Mouse (Mus musculus) left cerebral cortex, postnatal 36 days (tissue): Measurements from ENCODE around the gene Dbndd1. TPM values are rescaled to one million over a fixed set of nuclear protein-coding genes. Genes with fewer than 3 reads are reported as not detected.
A peak's percentile ranks its signal among the peaks of the same experiment; 100 is the strongest.
"Not testable (repeated sequence)": the region's sequence is repeated elsewhere in the genome, so short reads cannot be mapped to it uniquely, and the experiment has no call there.

Experiments
- DNase-seq, 2 experiments: peaks; one replicate each; pipeline ENCODE4 v3.0.0; 2021 to 2022; ENCODE audit warnings: low spot score in 2 of 2, mixed read lengths in 1 of 2
- intact Hi-C: fragments of 180-260 bp; cut with DNase I; formaldehyde crosslinking; loops from one replicate; pipeline ENCODE4 v1.15.1; 2025
- total RNA-seq, 2 experiments: library from RNA; stranded (reverse); gene quantifications; 2 replicates each; pipeline ENCODE4 v1.2.3; 2021

Dbndd1 gene
- total RNA-seq, 2 experiments from 2014 or later, result 15.6 to 17.5 TPM

DNA sequence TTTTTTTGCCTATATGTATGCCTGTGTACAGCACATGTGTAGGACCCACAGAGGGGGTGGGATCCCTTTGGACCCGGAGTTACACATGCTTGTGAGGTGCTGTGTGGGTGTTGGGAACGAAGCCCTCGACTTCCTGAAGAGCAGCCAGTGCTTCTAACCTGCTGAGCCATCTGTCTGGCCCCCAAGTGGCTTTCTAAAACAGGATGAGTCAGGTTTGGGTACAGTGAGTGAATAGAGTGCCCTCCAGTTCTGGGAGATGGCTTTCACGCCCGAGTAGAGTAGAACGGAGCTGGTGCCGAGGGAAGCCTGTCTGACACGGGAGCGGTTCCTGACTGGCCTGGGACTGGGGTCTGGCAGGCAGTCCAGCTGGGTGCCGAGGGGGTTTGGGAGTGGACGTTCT is 15.7 kb downstream of the Dbndd1 start:
- no peak for DNase-seq
- intact Hi-C loops, result no loop called here

DNA sequence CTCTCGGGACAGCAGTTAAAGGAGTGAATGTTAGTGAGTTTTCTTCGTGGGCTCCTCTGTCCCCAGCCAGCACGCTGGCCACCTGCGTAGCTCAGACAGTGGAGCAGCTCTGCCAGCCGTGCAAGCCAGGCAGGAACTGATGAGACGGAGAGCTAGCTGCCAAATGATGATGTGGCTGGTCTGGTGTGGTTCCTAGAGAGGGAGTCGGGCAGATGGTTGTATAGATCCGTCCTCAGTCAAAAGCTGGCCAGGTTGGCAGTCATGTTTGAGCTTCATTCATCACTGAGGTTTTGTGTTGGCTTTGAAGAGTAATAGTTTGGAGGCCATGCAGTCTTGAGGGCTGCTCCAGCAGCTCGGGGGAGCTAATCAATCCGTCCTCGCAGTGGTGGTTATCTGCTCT is 16.3 kb downstream of the Dbndd1 start:
- peak in 1 of 2 experiments; percentile 45 for DNase-seq
- intact Hi-C loops, result no loop called here

DNA sequence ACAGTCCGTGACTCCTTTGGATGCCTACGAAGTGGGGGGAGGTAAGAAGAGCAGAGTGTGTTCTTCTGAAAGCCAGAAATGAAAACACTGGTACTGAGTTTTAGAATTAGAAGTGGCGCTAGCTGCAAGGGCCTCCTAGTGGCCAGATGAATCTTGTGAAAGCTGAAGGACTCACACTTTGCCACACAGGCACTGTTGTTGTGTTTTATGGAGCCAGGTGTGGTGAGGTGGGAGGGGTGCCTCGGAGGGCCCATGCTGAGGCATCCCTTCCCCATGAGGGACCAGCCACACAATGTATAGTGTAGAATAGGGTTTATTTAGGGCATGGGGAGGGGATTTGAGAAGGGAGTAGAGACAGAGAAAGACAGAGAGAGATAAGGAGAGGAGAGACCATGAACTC is 17.6 kb downstream of the Dbndd1 start:
- intact Hi-C loops, result no loop called here
- no peak for DNase-seq

DNA sequence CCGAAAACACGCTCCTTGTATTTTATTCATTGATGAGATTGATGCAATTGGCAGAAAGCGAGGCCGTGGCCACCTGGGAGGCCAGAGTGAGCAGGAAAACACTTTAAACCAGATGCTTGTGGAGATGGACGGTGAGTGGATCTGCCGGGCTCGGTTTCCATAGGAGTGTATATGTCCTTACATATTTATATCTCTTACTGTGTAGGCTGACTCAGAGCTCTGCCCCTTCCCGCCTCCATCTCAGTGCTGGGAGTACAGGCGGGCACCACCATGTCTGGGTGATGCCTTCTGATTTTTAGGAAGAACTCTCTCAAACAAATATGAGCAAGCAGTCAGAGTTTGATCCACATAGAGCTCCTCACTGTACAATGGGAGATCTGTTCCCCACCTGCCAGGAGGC is 22.4 kb downstream of the Dbndd1 start:
- intact Hi-C loops, result no loop called here

DNA sequence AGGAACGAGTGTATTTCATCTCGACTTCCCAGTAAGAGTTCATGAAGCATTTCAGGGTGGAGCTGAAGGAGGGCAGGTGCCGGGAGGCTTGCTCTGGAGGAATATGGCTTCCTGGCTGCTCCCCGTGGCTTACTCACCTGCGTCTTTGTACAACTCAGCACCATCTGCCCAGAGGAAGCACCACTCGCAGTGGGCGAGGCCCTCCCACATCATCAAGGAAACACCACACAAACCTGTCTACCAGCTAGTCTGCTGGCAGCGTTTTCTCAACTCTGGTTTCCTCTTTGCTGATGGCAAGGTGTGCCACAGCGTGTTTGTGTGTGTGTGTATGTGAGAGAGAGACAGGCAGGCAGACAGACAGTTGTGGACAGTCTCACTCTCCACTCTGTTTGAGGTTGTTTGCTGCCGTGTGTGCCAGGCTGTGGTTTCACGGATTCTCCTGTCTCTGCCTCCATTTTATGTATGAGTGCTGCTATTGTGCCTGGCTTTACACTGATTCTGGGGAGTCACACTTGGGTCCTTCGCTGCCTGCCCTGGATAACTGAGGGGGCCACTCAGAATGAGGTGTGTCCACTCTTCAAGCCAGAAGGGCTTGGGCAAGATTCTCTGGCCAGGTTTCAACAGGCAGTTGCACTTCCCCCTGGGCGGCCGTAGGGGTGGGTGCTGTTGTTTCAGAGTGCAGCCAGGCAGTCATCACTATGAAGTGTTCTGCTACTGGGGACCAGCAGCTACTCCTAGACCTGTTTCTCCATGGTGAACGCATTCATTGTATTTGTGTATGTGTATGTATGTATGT is 23.8 kb downstream of the Dbndd1 start:
- intact Hi-C loops, result no loop called here
- no peak for DNase-seq

More for the DNA sequence above, 22.4 kb downstream of the Dbndd1 start:
- DNase-seq, result no peak

DNA sequence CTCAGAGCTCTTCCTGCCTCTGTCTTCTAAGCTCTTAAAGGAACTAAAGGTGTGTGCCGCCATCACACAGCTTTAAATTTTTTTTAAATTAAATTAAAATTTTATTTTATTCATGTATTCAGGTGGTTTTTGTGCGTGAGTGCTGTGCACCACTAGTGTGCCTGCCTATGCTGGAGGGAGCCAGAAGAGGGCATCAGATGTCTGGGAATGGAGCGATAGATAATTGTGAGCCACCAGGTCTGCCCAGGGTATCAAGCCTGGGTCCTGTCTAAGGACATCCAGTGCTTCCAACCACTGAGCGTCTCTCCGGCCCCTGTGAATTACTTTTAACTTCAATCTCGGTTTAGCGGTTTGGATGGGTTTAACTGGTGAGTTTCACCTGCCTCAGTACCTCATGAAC is 32.6 kb downstream of the Dbndd1 start:
- no peak for DNase-seq
- intact Hi-C loops, result no loop called here

DNA sequence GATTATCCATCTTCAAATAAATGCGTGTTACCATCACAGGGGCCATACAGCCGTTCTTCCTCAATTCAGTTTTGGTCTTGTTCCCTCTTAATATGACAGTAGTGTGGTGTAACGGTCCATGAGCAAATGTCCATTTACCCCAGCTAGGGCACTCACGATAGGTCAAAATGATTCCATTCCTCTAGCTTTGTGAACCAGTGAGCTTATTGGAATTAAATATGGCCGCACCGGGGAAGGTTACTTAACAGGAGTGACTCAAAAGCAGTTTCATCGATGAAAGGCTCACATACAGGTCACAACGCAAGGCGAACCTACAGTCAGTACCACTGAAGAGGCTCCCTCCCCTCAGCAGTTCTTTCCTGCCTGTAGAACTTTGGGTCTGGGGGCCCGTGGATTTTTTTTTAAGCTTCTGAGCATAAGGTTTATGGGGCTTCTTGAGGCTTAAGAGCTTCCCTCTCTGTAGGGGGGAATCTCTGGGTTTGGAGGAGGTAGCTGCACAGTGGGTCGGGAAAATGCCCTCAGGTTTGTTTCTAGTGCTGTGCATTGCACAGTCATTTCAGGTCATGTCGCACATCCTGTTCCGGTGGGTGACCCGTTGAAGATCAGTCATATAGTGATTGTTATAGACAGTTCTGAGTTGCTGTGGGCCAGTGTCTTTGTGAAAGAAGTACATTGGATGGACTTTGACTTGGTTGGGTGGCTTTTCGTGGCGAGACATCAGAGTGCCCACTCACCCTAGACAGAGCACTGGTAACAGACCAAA is 36.6 kb downstream of the Dbndd1 start:
- peak in 1 of 2 experiments; percentile 15 for DNase-seq
- intact Hi-C loops, result loop anchor here (5.0 kb wide), 1 partner anchor 34 kb away; no protein-coding TSS in a partner anchor

DNA sequence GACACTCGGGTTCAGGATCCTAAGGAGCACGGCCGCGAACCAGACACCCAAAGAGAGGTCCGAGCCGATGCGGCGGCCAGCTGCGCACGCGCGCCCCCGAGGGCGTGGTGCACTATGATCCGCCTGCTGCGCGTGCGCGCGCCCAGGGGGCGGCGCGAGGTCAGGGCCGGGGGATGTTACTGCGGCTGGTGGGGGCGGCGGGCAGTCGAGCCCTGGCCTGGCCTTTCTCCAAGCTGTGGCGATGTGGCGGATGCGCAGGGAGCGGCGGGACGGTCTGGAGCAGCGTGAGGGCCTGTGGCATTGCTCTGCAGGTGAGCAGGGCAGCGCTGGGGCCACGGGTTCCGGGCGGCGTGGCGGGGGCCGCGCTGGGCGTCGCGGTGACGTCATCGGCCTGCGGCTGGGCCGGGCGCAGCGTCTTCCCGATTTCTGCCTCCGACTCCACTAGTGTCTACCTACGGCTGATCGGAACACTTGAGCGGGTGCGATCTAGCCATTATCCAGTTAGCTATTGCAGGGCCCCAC is 37.5 kb downstream of the Dbndd1 start, which contains the start of gene Afg3l1:
TSS of gene Afg3l1 (plus strand) at position 167 of the 522 bp plus-strand sequence.
- DNase-seq, result peak; percentile 94 to 96

DNA sequence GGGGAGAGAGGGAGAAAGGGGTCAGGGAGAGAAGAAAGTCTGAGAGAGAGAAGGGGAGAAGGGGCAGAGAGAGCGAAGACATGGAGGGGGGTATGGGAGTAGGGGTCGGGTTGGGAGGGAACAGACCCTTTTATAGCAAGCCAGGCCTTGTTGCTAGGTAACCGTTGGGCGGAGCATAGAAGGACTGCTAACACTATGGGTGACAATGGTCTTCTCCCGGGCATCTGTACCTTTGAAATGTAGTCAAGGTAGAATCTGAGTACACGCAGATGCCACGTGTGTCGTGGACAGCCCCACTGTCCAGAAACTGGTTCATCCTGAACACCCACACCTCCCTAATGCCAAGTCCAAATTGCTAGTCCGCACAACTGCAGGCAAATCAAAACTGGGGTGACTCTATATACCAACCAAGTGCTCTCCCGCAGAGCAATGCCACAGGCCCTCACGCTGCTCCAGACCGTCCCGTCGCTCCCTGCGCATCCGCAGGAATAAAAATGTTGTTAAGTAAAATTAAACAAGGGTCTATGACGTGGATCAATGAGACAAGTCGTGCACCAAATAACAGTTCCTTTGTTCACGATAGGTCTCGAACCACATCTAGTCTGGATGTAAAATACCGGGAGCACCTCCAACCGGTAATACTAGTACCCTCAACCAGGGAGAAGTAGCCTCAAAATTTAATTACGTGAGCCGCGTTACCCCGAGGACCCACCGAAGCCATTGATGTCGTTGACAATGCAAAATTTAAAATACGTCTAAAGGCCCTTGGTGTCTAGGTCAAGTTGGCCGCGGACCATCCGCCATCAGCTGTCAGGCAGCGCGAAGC is 38.1 kb downstream of the Dbndd1 start:
- peak; percentile 28 to 30 for DNase-seq
- intact Hi-C loops, result loop anchor here (5.0 kb wide), 1 partner anchor 35 kb away; no protein-coding TSS in a partner anchor

More for the DNA sequence above, 37.5 kb downstream of the Dbndd1 start, which contains the start of gene Afg3l1:
- intact Hi-C loops, result loop anchor here (5.0 kb wide), 1 partner anchor 35 kb away; no protein-coding TSS in a partner anchor

DNA sequence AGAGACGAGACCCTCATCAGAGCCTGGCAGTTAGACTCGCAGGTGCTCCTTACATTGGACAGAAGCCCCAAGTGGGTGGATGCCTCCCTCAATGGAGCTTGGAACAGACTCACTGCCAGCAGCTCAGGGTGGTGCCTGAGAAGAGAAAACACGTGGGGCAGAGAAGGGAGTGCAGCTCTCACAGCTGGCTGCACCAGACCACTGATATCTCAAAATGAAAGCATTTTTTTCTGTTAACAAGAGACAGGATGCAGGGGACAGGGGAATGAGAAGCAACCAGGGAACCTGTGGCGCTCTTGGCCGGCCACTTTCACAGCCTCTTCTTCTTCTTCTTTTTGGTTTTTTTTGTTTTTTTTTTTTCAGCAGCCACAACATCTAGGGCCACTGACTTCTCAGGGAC is 40.7 kb downstream of the Dbndd1 start:
- intact Hi-C loops, DNase-seq: not testable (repeated sequence)

DNA sequence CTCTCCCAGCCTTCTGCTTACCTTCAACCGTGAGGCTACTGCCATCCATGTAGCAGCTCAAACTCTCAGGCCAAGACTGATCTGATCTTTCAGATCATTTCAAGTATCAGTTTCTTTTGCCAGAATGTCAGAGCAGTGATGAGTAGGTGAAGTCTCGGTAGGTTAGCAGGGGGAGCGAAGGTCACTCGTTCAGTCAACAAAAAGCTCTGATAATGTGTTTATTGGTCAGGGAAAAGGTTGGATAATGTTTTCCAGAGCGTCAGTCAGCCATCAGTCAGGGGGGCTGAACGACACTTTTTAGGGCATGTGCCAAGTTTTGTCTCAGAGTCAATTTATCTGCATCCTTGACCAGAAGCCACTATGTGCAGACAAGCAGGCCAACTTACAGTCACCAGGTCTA is 42.3 kb downstream of the Dbndd1 start:
- DNase-seq, result not testable (repeated sequence)

DNA sequence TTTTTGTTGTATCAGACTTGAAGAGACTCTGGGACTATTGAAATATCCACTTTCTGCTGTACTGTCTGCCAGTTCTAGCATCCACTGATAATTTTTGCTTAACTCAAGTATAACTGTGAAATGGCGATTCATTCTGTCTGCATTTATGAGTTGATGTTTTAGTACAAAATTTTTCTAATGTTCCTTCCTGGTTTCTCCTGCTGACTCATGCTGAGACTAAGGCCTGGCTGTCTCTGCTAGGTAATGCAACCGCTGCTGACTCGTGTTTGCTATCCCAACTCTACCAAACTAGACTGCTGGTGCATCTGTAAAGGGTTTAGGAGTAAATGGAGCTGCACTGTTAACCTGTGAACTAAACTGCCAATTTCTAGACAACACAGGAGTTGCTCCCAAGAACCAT is 47.8 kb downstream of the Dbndd1 start:
- DNase-seq, result no peak
- intact Hi-C loops, result no loop called here

More for the DNA sequence above, 42.3 kb downstream of the Dbndd1 start:
- intact Hi-C loops, result not testable (repeated sequence)

DNA sequence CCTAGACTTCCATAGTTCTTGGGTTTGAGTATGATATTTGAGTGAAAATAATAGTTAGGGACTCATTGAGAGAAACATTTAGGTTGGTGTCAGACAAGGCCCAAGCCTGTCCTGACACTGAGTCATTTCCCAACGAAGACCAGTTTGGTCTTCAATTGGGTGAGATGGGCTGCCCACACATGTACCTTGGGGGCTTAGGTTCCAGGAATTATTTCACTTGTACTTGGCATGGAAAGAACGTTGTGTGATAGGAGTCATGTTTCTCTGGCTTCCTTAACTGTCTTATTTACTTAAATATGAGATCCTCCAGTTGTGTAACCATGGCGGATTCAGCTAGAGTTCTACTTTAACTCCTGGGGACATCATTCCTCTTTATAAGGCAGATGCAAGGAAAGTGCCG is 51.6 kb downstream of the Dbndd1 start:
- intact Hi-C loops, result no loop called here
- DNase-seq, result no peak

Other genes starting within 250 kb of the Dbndd1 start
- 1 to 10 TPM; 2.7 TPM for gene Fanca, start 196.9 kb downstream of the Dbndd1 start, total RNA-seq
- gene Spire2, start 182.8 kb downstream of the Dbndd1 start, total RNA-seq, result 10 to 100 TPM; 14.8 to 18.2 TPM
- 100 to 1,000 TPM; 543 to 593 TPM for gene Tcf25, start 141.7 kb downstream of the Dbndd1 start, total RNA-seq
- under 1 TPM in 1 of 2 experiments, not detected in 1; 0.14 TPM for gene Mc1r, start 108.4 kb downstream of the Dbndd1 start, total RNA-seq
- gene Tubb3, start 104.0 kb downstream of the Dbndd1 start, total RNA-seq, result 100 to 1,000 TPM; 399 to 458 TPM
- gene Def8, start 91.9 kb downstream of the Dbndd1 start, total RNA-seq, result 10 to 100 TPM; 62.0 to 64.3 TPM
- gene Afg3l1, start 37.6 kb downstream of the Dbndd1 start, total RNA-seq, result 10 to 100 TPM; 29.5 to 40.5 TPM
- gene Gas8, start 3.4 kb upstream of the Dbndd1 start, total RNA-seq, result 10 to 100 TPM; 23.4 to 34.5 TPM
- gene Rhou, start 138.5 kb upstream of the Dbndd1 start, total RNA-seq, result 10 to 100 TPM; 41.6 to 49.0 TPM